Mouse (Mus musculus): ENCODE data around the gene Ezr. TPM values are rescaled to one million over a fixed set of nuclear protein-coding genes. Genes with fewer than 3 reads are reported as not detected.
"Not testable (repeated sequence)": the region's sequence is repeated elsewhere in the genome, so short reads cannot be mapped to it uniquely, and the experiment has no call there.

Ezr gene
- polyA plus RNA-seq, 1 experiment from 2014 or later = 65.7 TPM

DNA sequence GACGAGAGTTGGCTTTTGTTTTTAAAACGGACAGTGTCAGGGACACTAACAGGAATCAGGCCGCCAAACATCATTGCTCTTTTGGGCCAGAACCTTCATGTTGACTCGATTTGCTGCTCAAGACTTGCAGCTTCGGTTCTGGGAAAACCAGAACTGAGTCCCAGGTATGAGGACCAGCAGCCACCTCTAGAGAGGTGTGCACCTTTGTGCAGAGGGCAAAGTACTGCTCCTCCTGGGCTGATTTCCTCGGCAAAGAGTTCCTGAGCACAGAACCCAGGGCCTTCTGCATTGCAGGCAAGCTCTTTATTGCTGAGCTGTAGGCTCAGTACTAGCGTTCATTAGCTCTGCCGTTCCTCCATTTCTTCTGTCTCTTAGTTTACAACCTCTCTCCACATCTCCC, 68.6 kb downstream of the Ezr start:
- H3K4me3 ChIP-seq; H3K27me3 ChIP-seq; ATAC-seq (ENCODE audit: low FRiP score, low read depth); H3K36me3 ChIP-seq; H3K4me1 ChIP-seq (replicated peaks); H3K27ac ChIP-seq (replicated peaks); H3K9ac ChIP-seq; H3K4me2 ChIP-seq; H3K9me3 ChIP-seq: not testable (repeated sequence)
- 87% methylated on average over 8 of the region's 8 CpGs for WGBS

DNA sequence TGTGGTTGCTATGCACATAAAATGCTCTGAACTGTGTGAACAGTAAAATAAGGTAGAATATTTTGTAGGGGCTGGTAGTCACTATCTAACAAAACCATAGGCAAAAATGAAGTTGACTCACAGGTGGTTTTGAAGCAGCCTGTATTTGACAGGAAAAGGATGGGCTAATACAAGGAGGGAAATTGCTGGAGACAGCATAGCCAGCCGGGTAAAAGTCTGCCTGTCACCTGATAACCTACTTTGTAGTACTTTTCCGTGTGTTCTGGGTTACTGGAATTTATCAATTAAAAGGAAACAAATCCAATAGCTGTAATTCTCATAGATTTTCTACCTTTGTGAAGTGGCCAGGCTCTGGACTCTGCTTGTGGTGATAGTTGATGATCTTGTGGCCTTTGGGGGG, 69.1 kb downstream of the Ezr start:
- ATAC-seq (ENCODE audit: low FRiP score, low read depth) = not testable (repeated sequence)
- 78% methylated on average over 2 of the region's 2 CpGs for WGBS

DNA sequence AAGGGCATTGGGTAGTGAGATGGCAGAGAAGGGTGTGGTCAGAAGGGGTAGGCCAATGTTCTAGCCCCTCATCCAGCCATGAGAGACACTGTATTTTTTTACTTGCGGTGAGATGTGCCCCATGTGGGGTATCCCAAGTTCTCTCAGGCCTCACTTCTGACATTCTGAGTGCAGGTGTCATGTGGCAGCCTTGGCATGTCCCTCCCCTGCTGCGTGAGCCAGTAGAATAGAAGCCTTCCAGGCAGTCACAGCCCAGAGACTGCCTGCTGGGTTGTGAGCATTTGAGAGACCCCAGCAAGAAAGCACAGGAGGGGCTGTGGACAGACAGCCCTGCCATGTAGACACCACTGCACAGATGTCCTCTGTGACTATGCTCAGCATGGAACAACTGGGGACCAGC, 74.4 kb downstream of the Ezr start:
- not testable (repeated sequence) for ATAC-seq (ENCODE audit: low FRiP score, low read depth); H3K27ac ChIP-seq (replicated peaks); H3K9me3 ChIP-seq; H3K9ac ChIP-seq; H3K4me2 ChIP-seq; H3K4me1 ChIP-seq (replicated peaks); H3K4me3 ChIP-seq; H3K27me3 ChIP-seq; H3K36me3 ChIP-seq
- WGBS = 74% methylated on average over 2 of the region's 2 CpGs

More for the DNA sequence above, 69.1 kb downstream of the Ezr start:
- not testable (repeated sequence) for H3K9me3 ChIP-seq; H3K36me3 ChIP-seq; H3K4me2 ChIP-seq; H3K4me1 ChIP-seq (replicated peaks); H3K4me3 ChIP-seq; H3K9ac ChIP-seq; H3K27me3 ChIP-seq; H3K27ac ChIP-seq (replicated peaks)

DNA sequence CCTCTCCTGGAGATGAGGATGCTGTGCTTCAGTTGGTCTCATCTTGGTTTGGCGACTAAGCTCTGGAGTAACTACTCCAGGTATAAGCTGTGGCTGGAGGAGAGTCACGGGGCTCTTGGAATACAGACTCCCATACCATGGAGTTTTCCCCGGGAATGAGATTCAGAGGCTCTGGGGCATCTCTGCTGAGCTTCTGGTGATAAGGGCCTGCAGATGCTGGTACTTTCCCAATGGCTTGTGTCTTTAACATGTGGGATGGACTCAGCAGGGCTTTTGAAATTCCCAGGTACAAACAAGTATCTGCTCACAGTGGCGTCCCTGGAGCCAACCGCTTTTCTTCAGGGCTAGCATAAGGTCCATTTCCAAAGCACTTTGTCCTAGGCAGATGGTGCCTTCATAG, 75.2 kb downstream of the Ezr start:
- H3K4me1 ChIP-seq (replicated peaks); ATAC-seq (ENCODE audit: low FRiP score, low read depth); H3K9me3 ChIP-seq; H3K4me2 ChIP-seq; H3K27me3 ChIP-seq; H3K27ac ChIP-seq (replicated peaks); H3K36me3 ChIP-seq; H3K9ac ChIP-seq; H3K4me3 ChIP-seq: not testable (repeated sequence)
- 91% methylated on average over 5 of the region's 5 CpGs for WGBS

DNA sequence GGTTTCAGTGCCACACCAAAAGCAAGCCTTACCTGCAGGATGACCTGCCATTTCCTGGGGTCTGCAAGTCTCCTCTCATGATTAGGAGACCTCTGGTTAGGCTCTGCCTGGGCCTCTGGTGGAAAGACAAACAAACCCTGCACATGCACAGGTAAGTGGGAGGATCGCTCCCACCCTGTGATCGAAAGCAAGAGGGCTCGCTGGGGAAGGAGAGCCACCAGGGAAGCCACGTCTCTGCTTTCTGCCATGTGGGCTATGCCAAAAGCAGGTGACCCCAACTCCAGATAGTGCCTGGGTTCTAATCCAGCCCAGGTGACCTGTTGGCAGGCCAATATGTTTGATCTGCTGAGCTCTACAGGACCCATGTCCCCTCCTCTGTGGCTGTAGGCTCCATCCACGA, 76.1 kb downstream of the Ezr start:
- 93% methylated on average over 5 of the region's 5 CpGs for WGBS
- not testable (repeated sequence) for H3K36me3 ChIP-seq; H3K27ac ChIP-seq (replicated peaks); H3K4me3 ChIP-seq; ATAC-seq (ENCODE audit: low FRiP score, low read depth); H3K4me2 ChIP-seq; H3K4me1 ChIP-seq (replicated peaks); H3K9me3 ChIP-seq; H3K27me3 ChIP-seq; H3K9ac ChIP-seq

DNA sequence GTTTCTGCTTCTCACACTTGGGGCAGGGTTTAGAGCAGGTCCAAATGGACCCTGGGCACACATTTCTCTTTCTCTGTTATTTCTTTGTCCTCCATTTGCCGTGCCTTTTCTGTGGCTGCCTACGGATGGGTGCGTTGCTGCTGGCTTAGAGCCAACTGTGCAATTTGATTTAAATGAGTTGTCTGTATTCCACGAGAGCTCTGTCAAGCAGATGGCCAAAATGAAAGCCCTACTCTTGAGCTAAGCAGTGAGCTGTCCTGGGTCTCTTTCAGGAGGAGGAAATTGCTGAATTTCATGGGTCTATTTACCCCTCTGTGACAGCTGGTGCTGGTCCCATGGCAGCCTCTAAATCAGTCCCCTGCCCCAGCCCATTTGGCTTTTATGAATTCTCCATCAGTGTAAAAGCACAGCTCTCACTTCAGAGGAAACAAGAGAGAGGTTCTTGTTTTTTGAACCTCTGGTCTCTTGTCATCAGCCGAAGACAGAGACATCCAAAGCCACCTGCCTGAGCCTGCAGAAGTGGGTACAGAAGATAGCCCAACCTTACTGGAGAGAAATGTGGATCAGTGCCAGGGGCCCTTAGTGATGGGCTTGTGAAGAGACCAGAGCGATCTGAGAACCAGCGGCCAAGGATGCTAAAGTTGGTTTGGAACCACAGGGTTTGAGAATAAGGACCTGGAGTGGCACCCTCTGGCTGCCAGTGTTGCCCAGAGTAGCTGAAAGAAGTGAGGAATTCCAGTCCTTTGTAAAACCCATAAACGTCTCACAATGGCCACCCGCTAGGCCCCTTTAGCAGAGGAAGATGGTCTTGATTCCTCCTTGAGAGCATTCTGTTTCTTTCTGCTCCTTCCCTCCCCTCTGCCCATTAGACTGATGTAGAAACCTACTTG, 79.0 kb downstream of the Ezr start:
- 29% methylated on average over 8 of the region's 9 CpGs for WGBS
- not testable (repeated sequence) for H3K36me3 ChIP-seq; H3K27ac ChIP-seq (replicated peaks); H3K27me3 ChIP-seq; H3K4me2 ChIP-seq; H3K9me3 ChIP-seq; H3K9ac ChIP-seq; H3K4me3 ChIP-seq; H3K4me1 ChIP-seq (replicated peaks)
- peak; percentile 49; the same call in 1 of the 2 replicates for ATAC-seq (ENCODE audit: low FRiP score, low read depth)

DNA sequence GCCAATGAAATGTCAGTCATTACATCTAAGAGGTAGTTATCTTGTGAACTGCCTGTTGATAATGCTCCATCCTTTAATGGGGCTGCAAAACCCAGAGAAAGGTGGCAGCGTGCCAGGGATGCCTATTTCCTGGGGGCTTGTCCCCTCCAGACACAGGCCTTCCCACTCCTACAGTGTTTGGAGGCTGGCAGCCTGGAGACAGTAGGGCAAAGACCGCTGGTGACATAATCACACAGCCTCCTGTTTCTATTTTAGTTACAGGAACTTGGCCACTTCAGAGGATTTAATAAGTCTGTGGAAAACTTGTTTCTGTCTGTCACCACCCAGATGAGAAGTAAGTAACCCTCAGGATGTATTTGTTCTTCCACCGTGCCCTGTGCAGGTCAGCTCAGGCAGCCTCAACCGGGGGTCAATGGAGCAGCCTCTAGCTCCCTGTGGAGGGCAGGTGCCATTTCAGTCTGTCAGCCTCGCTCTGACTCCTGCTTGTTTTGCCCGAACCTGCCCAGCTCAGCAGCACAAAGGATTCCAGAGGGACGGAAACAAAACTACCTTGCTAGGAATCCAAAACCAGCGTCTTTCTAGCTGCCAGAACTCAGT, 79.9 kb downstream of the Ezr start:
- 25% methylated on average over 2 of the region's 8 CpGs for WGBS
- not testable (repeated sequence) for ATAC-seq (ENCODE audit: low FRiP score, low read depth); H3K27ac ChIP-seq (replicated peaks)

DNA sequence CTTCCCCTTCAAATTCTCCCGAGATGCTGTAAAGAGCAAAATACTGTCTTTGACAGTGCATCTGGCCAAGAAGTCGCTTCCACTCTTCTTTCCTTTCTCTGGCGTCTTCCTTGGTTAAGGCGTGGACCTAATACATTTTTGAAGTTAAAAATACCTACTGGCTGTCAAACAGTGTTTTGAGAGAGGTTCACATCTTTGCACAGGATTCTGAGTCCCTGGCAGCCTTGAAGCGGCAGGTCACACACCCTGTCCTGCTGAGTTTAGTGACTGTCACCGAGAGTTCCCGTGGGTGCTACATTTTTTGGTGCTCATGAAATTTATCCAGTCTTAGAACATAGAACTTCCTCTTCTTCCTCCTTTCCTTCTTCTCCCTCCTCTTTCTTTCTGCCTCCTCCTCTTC, 82.5 kb downstream of the Ezr start:
- 74% methylated on average over 4 of the region's 7 CpGs for WGBS
- not testable (repeated sequence) for H3K27ac ChIP-seq (replicated peaks); H3K36me3 ChIP-seq; H3K9ac ChIP-seq; H3K9me3 ChIP-seq; H3K4me3 ChIP-seq; H3K27me3 ChIP-seq; ATAC-seq (ENCODE audit: low FRiP score, low read depth); H3K4me2 ChIP-seq; H3K4me1 ChIP-seq (replicated peaks)

More for the DNA sequence above, 79.9 kb downstream of the Ezr start:
- H3K36me3 ChIP-seq; H3K9ac ChIP-seq; H3K9me3 ChIP-seq; H3K4me3 ChIP-seq; H3K27me3 ChIP-seq; H3K4me2 ChIP-seq; H3K4me1 ChIP-seq (replicated peaks): not testable (repeated sequence)

DNA sequence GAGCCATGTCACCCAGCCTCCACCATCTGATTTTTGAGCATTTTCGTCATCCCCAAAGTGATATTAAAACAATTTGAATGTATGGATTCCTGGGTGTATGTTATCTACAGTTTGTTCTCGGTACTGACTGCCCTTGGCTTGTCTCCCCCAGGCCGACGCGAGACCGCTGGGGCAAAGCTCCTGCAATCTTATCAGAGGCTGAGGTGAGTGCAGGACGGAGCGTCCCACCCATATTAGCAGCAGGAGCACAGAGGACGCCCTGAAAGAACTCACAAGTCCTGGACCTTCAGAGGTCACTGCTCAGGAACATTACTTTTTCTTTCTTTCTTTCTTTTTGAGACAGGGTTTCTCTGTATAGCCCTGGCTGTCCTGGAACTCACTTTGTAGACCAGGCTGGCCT, 83.1 kb downstream of the Ezr start:
- not testable (repeated sequence) for H3K9me3 ChIP-seq; H3K36me3 ChIP-seq; ATAC-seq (ENCODE audit: low FRiP score, low read depth); H3K27me3 ChIP-seq; H3K4me3 ChIP-seq; H3K9ac ChIP-seq; H3K27ac ChIP-seq (replicated peaks); H3K4me1 ChIP-seq (replicated peaks); H3K4me2 ChIP-seq
- 94% methylated on average over 8 of the region's 9 CpGs for WGBS

DNA sequence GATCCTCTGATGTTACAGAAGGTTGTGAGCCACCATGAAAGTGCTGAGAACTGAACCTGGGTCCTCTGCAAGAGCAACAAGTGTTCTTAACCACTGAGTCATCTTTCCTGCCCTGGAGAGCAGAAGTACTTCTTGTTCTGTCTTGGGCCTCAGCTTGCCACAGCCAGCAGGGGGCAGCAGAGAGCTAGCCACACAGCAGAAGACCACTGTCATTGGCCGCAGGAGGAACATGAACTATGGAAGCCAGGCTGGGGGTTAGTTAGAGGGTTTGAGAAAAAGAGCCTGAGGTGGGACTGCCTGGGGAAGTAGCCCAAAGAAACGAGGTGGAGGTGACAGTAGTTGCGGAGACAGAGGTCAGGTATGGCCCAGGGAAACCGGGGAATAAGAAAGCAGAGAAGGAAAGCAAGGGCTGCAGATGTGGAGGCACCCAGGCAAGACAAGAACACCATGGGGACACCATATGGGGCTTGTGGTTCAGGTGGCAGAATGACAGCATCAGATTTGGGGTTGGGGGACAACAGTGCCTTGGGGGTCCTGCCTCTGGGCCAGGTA, 85.3 kb downstream of the Ezr start:
- not testable (repeated sequence) for H3K4me1 ChIP-seq (replicated peaks); H3K27ac ChIP-seq (replicated peaks); H3K27me3 ChIP-seq; H3K36me3 ChIP-seq; H3K4me3 ChIP-seq; H3K4me2 ChIP-seq; H3K9me3 ChIP-seq; H3K9ac ChIP-seq
- peak; percentile 59; the same call in 1 of the 2 replicates for ATAC-seq (ENCODE audit: low FRiP score, low read depth)
- 34% methylated on average over 4 of the region's 4 CpGs for WGBS

DNA sequence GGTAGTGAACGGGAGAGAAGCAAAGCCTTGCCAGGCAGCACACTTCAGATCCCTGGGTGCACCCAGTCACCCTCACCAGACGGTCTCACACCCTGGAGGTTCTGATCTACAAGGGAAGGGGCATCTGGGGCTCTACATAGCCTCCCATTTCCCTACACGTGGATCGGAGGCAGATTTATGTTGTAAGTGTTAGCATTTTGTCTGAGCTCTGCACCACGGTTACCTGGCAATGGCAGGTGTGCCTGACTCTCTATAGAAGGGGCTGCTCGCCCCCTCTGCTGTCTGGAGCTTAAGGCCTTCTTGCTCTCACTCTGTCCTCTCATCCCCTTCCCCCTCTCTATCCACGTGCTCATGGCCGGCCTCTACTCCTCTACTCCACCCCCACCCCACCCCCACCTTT, 86.1 kb downstream of the Ezr start:
- H3K36me3 ChIP-seq; H3K27ac ChIP-seq (replicated peaks); H3K4me2 ChIP-seq; H3K9ac ChIP-seq; ATAC-seq (ENCODE audit: low FRiP score, low read depth); H3K9me3 ChIP-seq; H3K27me3 ChIP-seq; H3K4me1 ChIP-seq (replicated peaks); H3K4me3 ChIP-seq: not testable (repeated sequence)
- WGBS = 52% methylated on average over 8 of the region's 8 CpGs

DNA sequence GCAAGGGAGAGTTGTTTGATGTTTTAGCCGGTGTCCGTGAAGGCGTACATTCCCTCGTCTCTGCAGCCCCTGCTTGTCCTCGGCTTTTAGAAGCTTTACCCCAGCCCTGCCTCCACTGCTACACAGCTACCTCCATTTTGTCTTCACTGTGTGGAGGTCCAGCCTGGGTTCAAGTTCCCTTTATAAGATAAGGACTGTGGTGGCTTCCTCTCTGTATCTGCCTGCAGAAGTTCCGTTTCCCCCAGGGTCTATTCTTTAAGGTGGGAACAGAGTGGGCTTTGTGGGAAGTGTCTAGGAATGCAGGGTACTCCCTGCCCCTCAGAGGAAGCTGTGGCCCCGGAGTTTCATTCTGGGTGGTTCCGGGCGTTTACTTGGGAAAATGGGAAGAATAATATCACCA, 86.9 kb downstream of the Ezr start:
- not testable (repeated sequence) for H3K4me3 ChIP-seq; H3K4me2 ChIP-seq; H3K9ac ChIP-seq; H3K4me1 ChIP-seq (replicated peaks); H3K9me3 ChIP-seq; H3K36me3 ChIP-seq; H3K27ac ChIP-seq (replicated peaks); ATAC-seq (ENCODE audit: low FRiP score, low read depth); H3K27me3 ChIP-seq
- 83% methylated on average over 9 of the region's 9 CpGs for WGBS

All from hindbrain, embryonic 15.5 days (tissue).